Mouse (Mus musculus) C2C12 (cell line): Measurements from ENCODE around the gene Nup85.

Experiments
- CTCF ChIP-seq: IDR thresholded peaks from one replicate; pipeline ENCODE4 v1.5.1; 2011; ENCODE audit not compliant: control insufficient read depth, insufficient read depth, insufficient read length
- MYOD1 ChIP-seq: IDR thresholded peaks from one replicate; pipeline ENCODE4 v1.6.1; 2011; ENCODE audit warnings: low read depth; ENCODE audit not compliant: control insufficient read depth, insufficient read length
- USF1 ChIP-seq: IDR thresholded peaks from one replicate; pipeline ENCODE4 v1.6.1; 2011; ENCODE audit warnings: low read depth, mild to moderate bottlenecking, control low read depth, moderate library complexity

- TF ChIP-seq CTCF (no peak), USF1 (no peak), MYOD1 (no peak)
These were observed 66.6 kb downstream of the Nup85 start for GRCm38 (mm10) chr11:115630532-115631504.
